Mouse (Mus musculus) urinary bladder, adult 2 months (tissue): ENCODE measurements around the gene Arhgdia. TPM values are rescaled to one million over a fixed set of nuclear protein-coding genes. Genes with fewer than 3 reads are reported as not detected.

Experiments used
- DNase-seq: peaks from one replicate; pipeline ENCODE4 v3.0.0; 2022; ENCODE audit warnings: low spot score
- polyA plus RNA-seq: library from polyadenylated mRNA; depleted of rRNA; stranded (reverse); fragments of >200 nt; gene quantifications from 2 replicates; pipeline ENCODE4 v1.2.3, GENCODE M21; 2012

Gene Arhgdia
- polyA plus RNA-seq, 1 experiment, result 409 TPM

- no peak for DNase-seq
Measured at GRCm38 (mm10) chr11:120550810-120551440, 30.5 kb downstream of the Arhgdia start, which contains the start of gene Ppp1r27. Gene Ppp1r27, minus strand, starts transcription at chr11:120551132.

GRCm38 (mm10) chr11:120549986-120550809, 31.2 kb downstream of the Arhgdia start:
- no peak for DNase-seq

- peak; percentile 97 for DNase-seq
Measured at GRCm38 (mm10) chr11:120549168-120549945, 32.1 kb downstream of the Arhgdia start, which contains the start of gene Mcrip1. Gene Mcrip1, minus strand, starts transcription at chr11:120549727.

GRCm38 (mm10) chr11:120548786-120549167, 32.6 kb downstream of the Arhgdia start:
- no peak for DNase-seq

GRCm38 (mm10) chr11:120548214-120548613, 33.2 kb downstream of the Arhgdia start:
- DNase-seq, result no peak

GRCm38 (mm10) chr11:120547469-120547868, 34.0 kb downstream of the Arhgdia start:
- DNase-seq, result no peak

- no peak for DNase-seq
Measured at GRCm38 (mm10) chr11:120545964-120546363, 35.5 kb downstream of the Arhgdia start.

GRCm38 (mm10) chr11:120542376-120542775, 39.0 kb downstream of the Arhgdia start:
- no peak for DNase-seq

GRCm38 (mm10) chr11:120541907-120542306, 39.5 kb downstream of the Arhgdia start:
- DNase-seq, result no peak

- DNase-seq, result peak; percentile 48
Measured at GRCm38 (mm10) chr11:120539285-120540014, 42.0 kb downstream of the Arhgdia start.

GRCm38 (mm10) chr11:120538955-120539284, 42.5 kb downstream of the Arhgdia start:
- DNase-seq, result no peak

- no peak for DNase-seq
Measured at GRCm38 (mm10) chr11:120538485-120538884, 42.9 kb downstream of the Arhgdia start.

- DNase-seq, result no peak
Measured at GRCm38 (mm10) chr11:120535804-120536203, 45.6 kb downstream of the Arhgdia start.

- DNase-seq, result no peak
Measured at GRCm38 (mm10) chr11:120535145-120535544, 46.3 kb downstream of the Arhgdia start.

- DNase-seq, result no peak
Measured at GRCm38 (mm10) chr11:120534093-120534492, 47.3 kb downstream of the Arhgdia start.

GRCm38 (mm10) chr11:120531646-120532045, 49.8 kb downstream of the Arhgdia start:
- DNase-seq, result no peak

GRCm38 (mm10) chr11:120530085-120530964, 51.1 kb downstream of the Arhgdia start, which contains the start of gene Gcgr:
Gene Gcgr, plus strand, starts transcription at chr11:120530699.
- DNase-seq, result peak; percentile 35

- no peak for DNase-seq
Measured at GRCm38 (mm10) chr11:120528903-120529302, 52.5 kb downstream of the Arhgdia start.
